ENCODE assay signal across 8 mouse cellular contexts in the genomic region with DNA sequence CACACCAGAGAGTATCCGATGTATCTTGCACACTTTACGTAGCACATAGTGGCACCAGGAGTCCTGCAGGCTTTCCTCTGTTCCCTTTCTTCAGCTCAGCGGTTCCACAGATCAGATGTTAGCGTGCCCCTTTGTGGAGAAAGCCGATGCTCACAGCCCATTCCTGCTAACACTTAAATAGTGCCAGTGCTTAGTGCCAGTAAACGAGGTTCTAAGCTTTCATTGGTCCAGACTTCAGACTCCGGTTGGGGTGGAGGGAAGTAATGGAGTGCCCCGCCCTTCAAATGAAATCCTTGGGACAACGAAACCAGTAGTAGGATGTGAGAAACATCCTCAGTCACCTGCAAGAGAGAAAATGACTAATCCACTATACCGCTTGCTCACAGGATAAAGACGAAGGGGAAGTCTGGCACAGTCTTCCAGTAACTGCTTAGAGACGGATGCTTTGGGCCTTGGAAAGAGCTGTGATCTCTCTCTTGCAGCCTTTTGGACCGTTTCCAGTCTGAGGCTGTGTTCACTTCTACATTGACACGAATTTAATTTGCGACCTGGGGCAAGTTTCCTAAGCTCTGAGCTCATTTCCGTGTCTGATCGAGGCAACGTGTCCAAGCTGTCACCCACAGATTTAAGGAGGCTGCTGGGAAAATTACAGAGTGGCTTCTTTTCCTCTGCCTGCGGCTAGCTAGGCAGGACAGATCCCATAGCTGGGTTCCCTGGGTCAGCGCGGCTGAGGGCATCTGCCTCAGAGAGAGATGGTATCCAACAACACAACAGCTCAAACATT. TPM values are rescaled to one million over a fixed set of nuclear protein-coding genes. Genes with fewer than 3 reads are reported as not detected.
DNase-seq lines count a peak whose midpoint lies in the region; TF ChIP-seq lines count a peak whose summit lies in the region.

No protein-coding gene starts in this region.

- TF ChIP-seq POLR2A in kidney, adult 2 months (IDR thresholded peaks at IDR 0.05; ENCODE audit: low read depth, low read length), result no peak

- 18% methylated on average over 21 of the region's 21 CpGs for WGBS in kidney, adult 2 months

- no peaks in the 10 kb centered on the region for H3K27me3 ChIP-seq in kidney, adult 2 months (replicated peaks; ENCODE audit: control insufficient read depth, insufficient read depth, low read length)

- no peaks in the 10 kb centered on the region for H3K36me3 ChIP-seq in kidney, adult 2 months (ENCODE audit: control insufficient read depth, insufficient read depth, low read length)

- H3K27ac ChIP-seq in kidney, adult 2 months (ENCODE audit: insufficient read depth, low read depth, low read length), result peak overlapping the region; percentile 98

- DNase-seq in retina, postnatal 1 day, result peak; percentile 41
- no peak for DNase-seq in retina, embryonic 14.5 days (ENCODE audit: low spot score)
- peak; percentile 44 to 55 for DNase-seq in cerebellum, postnatal 10 days
- DNase-seq in heart, adult 8-10 months (ENCODE audit: low spot score), result peak; percentile 81
- DNase-seq in kidney, adult 2 months, result peak; percentile 90
- DNase-seq in lung, postnatal 10 days, result peak; percentile 63
- no peak for DNase-seq in MN1 (ENCODE audit: low spot score)
- no peak for DNase-seq in spleen, postnatal 14 days (ENCODE audit: low spot score in 2 of 2)

- no peaks in the 10 kb centered on the region for H3K4me1 ChIP-seq in kidney, adult 2 months (ENCODE audit: control insufficient read depth, insufficient read depth, low read length)

- TF ChIP-seq CTCF in kidney, adult 2 months (conservative IDR thresholded peaks at IDR 0.05; ENCODE audit: insufficient read depth, insufficient read length, low read depth, low read length), result 0 out of 2 replicates have a peak, but pooled peaks have one; percentile 3

- H3K4me3 ChIP-seq in kidney, adult 2 months (ENCODE audit: insufficient read depth, low read depth, low read length), result peak overlapping the region; percentile 57

RNA-seq across cellular contexts. Expression of a gene that starts 6.9 kb away (rescaled TPM):
- total RNA-seq in heart, adult 8-10 months (2022), result 10 to 100 TPM; 68.2 to 83.8 (median 76.8) TPM
- polyA plus RNA-seq in kidney, adult 2 months (2012; rRNA removed), result 119 and 157 TPM in 2 replicates

Comparison
In these comparisons a context has a peak if more than half of its experiments do, and no peak if none do; other contexts are left out.
1. DNase-seq: peak in retina, postnatal 1 day (single experiment), cerebellum, postnatal 10 days (2 of 2), heart, adult 8-10 months (single experiment), kidney, adult 2 months (single experiment) and lung, postnatal 10 days (single experiment); none in retina, embryonic 14.5 days (single experiment), MN1 (single experiment) and spleen, postnatal 14 days (0 of 2).